Mouse (Mus musculus) forebrain, embryonic 14.5 days (tissue): ENCODE data around the gene Ubr2. TPM values are rescaled to one million over a fixed set of nuclear protein-coding genes. Genes with fewer than 3 reads are reported as not detected.

Experiments
- ATAC-seq: fragments of 200-750 bp; cut with Nextera tagmentation; 2 replicates; pipeline ENCODE4 v1.8.0; 2017; ENCODE audit warnings: mild to moderate bottlenecking, moderate library complexity
- DNase-seq: peaks from one replicate; pipeline ENCODE4 v3.0.0-alpha.2; 2015; ENCODE audit warnings: low spot score
- H3K27ac ChIP-seq: fragments of 300-500 bp; sonication (generic); 2 replicates; pipeline ENCODE4 v1.5.1; 2014; ENCODE audit warnings: low read depth, mild to moderate bottlenecking, control low read depth, low read length, moderate library complexity
- H3K27me3 ChIP-seq: fragments of 300-500 bp; sonication (generic); replicated peaks from 2 replicates; pipeline ENCODE4 v1.6.1; 2014; ENCODE audit warnings: low read length, control low read depth, mixed read lengths; ENCODE audit not compliant: control insufficient read depth, insufficient read depth
- H3K36me3 ChIP-seq: fragments of 300-500 bp; sonication (generic); 2 replicates; pipeline ENCODE4 v1.6.1; 2014; ENCODE audit warnings: low read length, control low read depth; ENCODE audit not compliant: control insufficient read depth, insufficient read depth
- H3K4me1 ChIP-seq: fragments of 300-500 bp; sonication (generic); 2 replicates; pipeline ENCODE4 v1.6.1; 2014; ENCODE audit warnings: antibody characterized with exemption, low read length, control low read depth; ENCODE audit not compliant: control insufficient read depth, insufficient read depth
- H3K4me2 ChIP-seq: fragments of 300-500 bp; sonication (generic); 2 replicates; pipeline ENCODE4 v1.6.1; 2014; ENCODE audit warnings: mild to moderate bottlenecking, control low read depth, low read length
- H3K4me3 ChIP-seq: fragments of 300-500 bp; sonication (generic); 2 replicates; pipeline ENCODE4 v1.5.1; 2014; ENCODE audit warnings: low read depth, low read length, control low read depth
- H3K9ac ChIP-seq: fragments of 300-500 bp; sonication (generic); 2 replicates; pipeline ENCODE4 v1.6.1; 2014; ENCODE audit warnings: mild to moderate bottlenecking, low read length, control low read depth, moderate library complexity
- H3K9me3 ChIP-seq: fragments of 300-500 bp; sonication (generic); replicated peaks from 2 replicates; pipeline ENCODE4 v1.6.1; 2016; ENCODE audit warnings: low read length, control low read depth, mixed read lengths; ENCODE audit not compliant: control insufficient read depth
- WGBS: fragments of 180-500 bp; shearing (Covaris S2); extraction: QIAGEN DNeasy Blood & Tissue Kit; methylation state at CpG from one replicate; pipeline ENCODE4 v1.1.7; 2014; 5-methylcytosine and 5-hydroxymethylcytosine counted together
- polyA plus RNA-seq: library from polyadenylated mRNA; unstranded; fragments of >200 nt; fragmentation: Nextera tagmentation; extraction: Ambion mirVana; gene quantifications from 2 replicates; pipeline ENCODE4 v1.2.1, GENCODE M21; 2014

Gene Ubr2
- polyA plus RNA-seq, 1 experiment from 2014 or later, result 14.7 TPM

DNA sequence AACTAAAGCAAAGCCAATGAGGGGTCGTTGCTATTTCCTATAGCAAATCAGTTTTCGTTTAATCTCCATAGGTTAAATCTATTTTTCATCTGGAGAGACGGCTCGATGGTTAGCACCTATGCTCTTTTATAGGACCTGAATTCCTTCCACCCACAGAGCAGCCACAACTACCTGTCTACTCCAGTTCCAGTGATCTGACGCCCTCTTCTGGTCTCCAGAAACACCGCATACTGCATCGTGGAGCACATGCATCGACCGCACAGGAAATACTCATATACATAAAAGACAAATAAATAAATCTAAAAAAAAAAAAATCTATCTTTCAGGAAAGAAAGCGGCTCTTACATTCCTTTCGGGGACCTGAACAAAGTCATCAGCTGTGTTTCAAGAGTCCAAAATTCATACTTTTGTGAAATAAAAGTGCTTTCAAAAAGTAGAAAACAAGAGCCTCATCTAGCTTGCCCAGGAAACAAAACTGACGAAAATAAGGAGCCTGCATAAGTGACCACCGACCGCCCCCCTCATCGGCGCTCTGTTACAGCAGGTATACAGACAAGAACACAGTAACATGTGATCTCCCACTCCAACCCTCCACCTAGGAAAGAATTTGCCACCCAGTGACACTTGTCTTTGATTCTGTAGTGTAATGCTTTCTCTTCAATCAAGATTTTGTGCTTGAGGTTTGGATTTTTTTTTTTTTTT lies 121.7 kb downstream of the Ubr2 start:
- Histone ChIP-seq H3K4me2 (peak overlapping the region; percentile 87), H3K9ac (peak overlapping the region; percentile 83), H3K27me3 (no peaks in the 10 kb centered on the region), H3K4me3 (peak overlapping the region; percentile 98), H3K4me1 (peaks cover 15% of the 10 kb centered on the region), H3K36me3 (peaks cover 4% of the 10 kb centered on the region; the same call in 1 of the 2 replicates), H3K9me3 (no peaks in the 10 kb centered on the region), H3K27ac (peak overlapping the region; percentile 94)
- ATAC-seq (no peak), DNase-seq (peak; percentile 71)
- 35% methylated on average over 16 of the region's 16 CpGs for WGBS

DNA sequence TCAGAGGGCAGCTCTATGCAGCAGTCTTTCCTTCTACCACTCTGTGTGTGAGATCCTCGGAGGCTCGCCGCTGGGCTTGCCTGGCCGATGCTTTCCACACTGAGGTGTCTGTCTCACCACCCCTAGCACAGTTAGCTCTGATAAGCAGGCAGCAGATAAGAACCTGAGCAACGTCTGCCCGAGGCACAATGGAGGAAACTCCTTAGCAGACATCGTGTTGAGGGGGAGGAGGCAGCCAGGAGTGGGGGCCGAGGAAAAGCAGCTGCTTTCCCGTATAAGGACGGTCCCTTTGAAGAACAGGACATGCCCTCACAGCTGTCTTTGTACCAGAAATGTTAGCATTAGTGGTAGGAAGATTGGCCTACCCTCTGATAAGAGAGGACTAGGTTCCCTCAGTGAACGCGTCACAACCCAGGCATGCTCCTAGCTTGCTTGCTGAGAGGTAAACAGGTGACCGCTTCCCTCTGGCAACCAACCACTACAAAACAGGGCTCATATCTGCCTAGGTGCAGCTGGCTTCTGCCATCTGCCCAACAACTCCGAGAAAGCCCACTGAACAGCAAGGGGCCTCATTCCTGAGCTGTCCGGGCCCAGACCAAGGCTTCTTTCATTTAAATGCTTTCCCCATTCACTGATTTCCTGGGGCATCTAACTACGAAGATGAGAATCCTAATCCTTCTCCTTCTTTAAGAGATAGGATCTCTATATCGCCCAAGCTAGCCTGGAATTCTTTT lies 124.3 kb downstream of the Ubr2 start:
- no peak overlapping the region for H3K9ac ChIP-seq
- H3K36me3 ChIP-seq, result no peaks in the 10 kb centered on the region

GRCm38 (mm10) chr17:46885218-46885909 lies 125.0 kb downstream of the Ubr2 start:
- H3K27ac ChIP-seq, result no peak overlapping the region
- DNase-seq, result no peak
- 85% methylated on average over 11 of the region's 11 CpGs for whole genome bisulfite sequencing
- H3K9ac ChIP-seq, result no peak overlapping the region
- no peaks in the 10 kb centered on the region for H3K36me3 ChIP-seq
- no peak for ATAC-seq
- H3K27me3 ChIP-seq, result no peaks in the 10 kb centered on the region
- no peaks in the 10 kb centered on the region for H3K9me3 ChIP-seq
- no peak overlapping the region for H3K4me3 ChIP-seq
- H3K4me1 ChIP-seq, result no peaks in the 10 kb centered on the region
- H3K4me2 ChIP-seq, result no peak overlapping the region

More for the DNA sequence above, 124.3 kb downstream of the Ubr2 start:
- ATAC-seq (no peak), DNase-seq (no peak)
- H3K4me2 ChIP-seq, result no peak overlapping the region
- no peaks in the 10 kb centered on the region for H3K27me3 ChIP-seq
- no peak overlapping the region for H3K4me3 ChIP-seq
- 64% methylated on average over 17 of the region's 17 CpGs for WGBS
- no peaks in the 10 kb centered on the region for H3K9me3 ChIP-seq
- no peaks in the 10 kb centered on the region for H3K4me1 ChIP-seq
- no peak overlapping the region for H3K27ac ChIP-seq

DNA sequence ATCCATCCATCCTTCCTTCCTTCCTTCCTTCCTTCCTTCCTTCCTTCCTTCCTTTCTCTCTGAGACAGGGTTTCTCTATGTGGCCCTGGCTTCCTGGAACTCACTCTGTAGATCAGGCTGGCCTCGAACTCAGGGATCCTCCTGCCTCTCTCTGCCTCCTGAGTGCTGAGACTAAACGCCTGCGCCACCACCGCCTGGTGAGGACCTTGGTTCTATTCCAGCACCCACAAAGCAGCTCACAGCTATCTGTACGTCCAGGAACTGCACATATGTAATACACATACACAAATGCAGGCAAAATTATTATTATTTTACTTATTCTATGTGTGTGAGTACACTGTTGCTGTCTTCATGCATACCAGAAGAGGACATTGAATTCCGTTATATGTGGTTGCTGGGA lies 125.6 kb downstream of the Ubr2 start:
- ATAC-seq, result no peak
- H3K9ac ChIP-seq, result no peak overlapping the region
- no peak overlapping the region for H3K4me2 ChIP-seq
- no peak overlapping the region for H3K4me3 ChIP-seq
- no peaks in the 10 kb centered on the region for H3K9me3 ChIP-seq
- DNase-seq, result no peak
- no peaks in the 10 kb centered on the region for H3K36me3 ChIP-seq
- H3K4me1 ChIP-seq, result no peaks in the 10 kb centered on the region
- H3K27ac ChIP-seq, result no peak overlapping the region
- no peaks in the 10 kb centered on the region for H3K27me3 ChIP-seq
- WGBS, result 91% methylated on average over 6 of the region's 6 CpGs

DNA sequence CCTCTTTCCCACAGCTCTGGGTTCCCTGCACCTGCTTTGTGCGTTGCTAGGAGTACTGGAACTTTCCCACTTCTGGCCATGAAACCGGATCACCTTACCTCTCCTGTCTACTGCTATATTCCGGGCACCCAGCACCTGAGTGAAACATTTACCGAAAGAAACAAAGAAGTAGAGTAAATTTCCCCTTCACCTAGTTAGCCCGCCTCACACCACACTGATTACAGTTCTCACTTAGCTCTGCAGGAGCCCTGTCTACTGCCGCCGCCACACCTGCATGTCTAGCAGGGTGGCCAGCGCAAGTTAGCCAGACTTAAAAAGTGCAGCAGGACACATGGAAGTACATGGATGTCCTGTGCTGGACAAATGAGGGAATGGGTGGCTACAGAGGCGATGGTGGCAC lies 127.2 kb downstream of the Ubr2 start:
- H3K27ac ChIP-seq, result no peak overlapping the region
- H3K36me3 ChIP-seq, result no peaks in the 10 kb centered on the region
- DNase-seq (no peak), ATAC-seq (no peak)
- no peaks in the 10 kb centered on the region for H3K9me3 ChIP-seq
- no peaks in the 10 kb centered on the region for H3K27me3 ChIP-seq
- no peak overlapping the region for H3K4me3 ChIP-seq
- H3K9ac ChIP-seq, result no peak overlapping the region
- 88% methylated on average over 9 of the region's 9 CpGs for WGBS
- H3K4me2 ChIP-seq, result no peak overlapping the region
- no peaks in the 10 kb centered on the region for H3K4me1 ChIP-seq

DNA sequence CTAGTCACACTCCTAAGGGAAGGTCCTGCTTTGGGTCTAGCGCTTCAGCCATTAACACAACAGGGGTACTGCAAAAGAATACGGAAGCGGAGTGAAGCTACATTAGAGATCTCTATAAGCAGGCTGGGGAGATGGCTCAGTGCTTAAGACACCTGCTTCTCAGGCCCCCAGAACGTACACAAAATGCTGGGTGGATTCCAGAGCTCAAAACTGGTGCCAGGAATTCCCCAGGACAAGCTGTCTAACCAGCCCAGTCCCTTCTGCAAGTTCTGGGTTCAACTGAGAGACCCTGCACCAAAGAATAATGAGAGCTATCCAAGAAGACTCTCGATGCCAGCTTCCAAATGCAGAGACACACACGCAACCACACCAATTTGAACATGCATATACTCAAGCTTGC lies 128.6 kb downstream of the Ubr2 start:
- Histone ChIP-seq H3K4me1 (no peaks in the 10 kb centered on the region), H3K9ac (no peak overlapping the region), H3K9me3 (no peaks in the 10 kb centered on the region), H3K36me3 (no peaks in the 10 kb centered on the region), H3K4me3 (no peak overlapping the region), H3K4me2 (no peak overlapping the region), H3K27me3 (no peaks in the 10 kb centered on the region), H3K27ac (no peak overlapping the region)
- DNase-seq (peak; percentile 35), ATAC-seq (no peak)
- 74% methylated on average over 6 of the region's 6 CpGs for WGBS

GRCm38 (mm10) chr17:46880322-46880721 lies 130.0 kb downstream of the Ubr2 start:
- Histone ChIP-seq H3K27ac (no peak overlapping the region), H3K36me3 (no peaks in the 10 kb centered on the region), H3K4me3 (no peak overlapping the region), H3K9me3 (no peaks in the 10 kb centered on the region), H3K4me2 (no peak overlapping the region), H3K9ac (no peak overlapping the region), H3K4me1 (no peaks in the 10 kb centered on the region), H3K27me3 (no peaks in the 10 kb centered on the region)
- WGBS, result 74% methylated on average over 2 of the region's 2 CpGs
- DNase-seq, result no peak
- ATAC-seq, result no peak

DNA sequence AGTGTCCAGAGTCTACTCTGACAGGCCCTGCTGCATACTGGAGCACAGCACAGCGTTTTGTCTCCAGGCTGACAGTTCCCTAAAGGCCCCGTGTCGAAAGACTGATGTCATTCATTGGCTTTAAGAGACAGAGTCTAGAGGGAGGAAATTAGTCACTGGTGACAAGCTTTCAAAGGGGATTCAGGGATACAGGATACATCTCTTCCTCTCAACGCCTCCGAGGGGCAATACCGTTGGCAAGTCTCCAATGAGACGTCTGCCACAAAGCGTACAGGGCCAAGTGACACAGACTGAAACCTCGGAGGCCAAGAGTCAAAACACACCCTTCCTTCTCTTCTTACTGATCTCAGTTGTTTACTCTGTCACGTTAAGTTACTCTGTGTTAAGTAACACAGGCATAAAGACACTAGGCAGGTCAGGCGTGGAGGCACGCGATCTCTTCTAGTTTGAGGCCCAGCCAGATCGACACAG lies 130.5 kb downstream of the Ubr2 start:
- H3K4me3 ChIP-seq, result no peak overlapping the region
- H3K9ac ChIP-seq, result no peak overlapping the region
- no peak overlapping the region for H3K27ac ChIP-seq
- WGBS, result 50% methylated on average over 14 of the region's 14 CpGs
- ATAC-seq (no peak; the same call in 1 of the 2 replicates), DNase-seq (peak; percentile 29)
- H3K9me3 ChIP-seq, result no peaks in the 10 kb centered on the region
- H3K4me1 ChIP-seq, result no peaks in the 10 kb centered on the region
- H3K27me3 ChIP-seq, result no peaks in the 10 kb centered on the region
- no peaks in the 10 kb centered on the region for H3K36me3 ChIP-seq
- no peak overlapping the region for H3K4me2 ChIP-seq
